Mouse (Mus musculus) small intestine, adult 2 months (tissue): Measurements from ENCODE around the gene Cep41. TPM values are rescaled to one million over a fixed set of nuclear protein-coding genes. Genes with fewer than 3 reads are reported as not detected.

ENCODE experiments used
- H3K27ac ChIP-seq: fragments of 200-500 bp; 2 replicates; pipeline ENCODE4 v1.5.1; 2012; ENCODE audit warnings: low read depth, low read length, control low read depth, inconsistent platforms; ENCODE audit not compliant: insufficient read depth
- H3K27me3 ChIP-seq: fragments of 200-500 bp; 2 replicates; pipeline ENCODE4 v1.6.1; 2012; ENCODE audit warnings: mild to moderate bottlenecking, moderate library complexity, low read length, inconsistent platforms; ENCODE audit not compliant: control insufficient read depth, insufficient read depth
- H3K36me3 ChIP-seq: fragments of 200-500 bp; 2 replicates; pipeline ENCODE4 v1.6.1; 2012; ENCODE audit warnings: mild to moderate bottlenecking, low read length, control low read depth, inconsistent platforms; ENCODE audit not compliant: control insufficient read depth, insufficient read depth
- H3K4me1 ChIP-seq: fragments of 200-500 bp; 2 replicates; pipeline ENCODE4 v1.6.1; 2012; ENCODE audit warnings: low read length, inconsistent platforms, mixed read lengths; ENCODE audit not compliant: control insufficient read depth, insufficient read depth, insufficient read length
- H3K4me3 ChIP-seq: fragments of 200-500 bp; 2 replicates; pipeline ENCODE4 v1.5.1; 2012; ENCODE audit warnings: low read depth, mild to moderate bottlenecking, control low read depth, inconsistent platforms, low read length, moderate library complexity
- CTCF ChIP-seq: fragments of 200-500 bp; IDR thresholded peaks from 2 replicates; pipeline ENCODE4 v1.5.1; 2012; ENCODE audit warnings: low read depth, mild to moderate bottlenecking, control low read depth, inconsistent platforms, low read length, moderate library complexity, mixed read lengths; ENCODE audit not compliant: insufficient replicate concordance, insufficient read length; ENCODE audit errors: extremely low read depth
- POLR2A ChIP-seq: fragments of 200-500 bp; IDR thresholded peaks from 2 replicates; pipeline ENCODE4 v1.6.1; 2012; ENCODE audit warnings: low read depth, mild to moderate bottlenecking, control low read depth, inconsistent platforms, low read length, moderate library complexity
- WGBS: fragments of 180-500 bp; shearing (Covaris S2); methylation state at CpG from one replicate; pipeline ENCODE4 v1.1.7; 2018; 5-methylcytosine and 5-hydroxymethylcytosine counted together
- polyA plus RNA-seq: library from polyadenylated mRNA; depleted of rRNA; stranded (reverse); fragments of >200 nt; gene quantifications from 2 replicates; pipeline ENCODE4 v1.2.3, GENCODE M21; 2012; rRNA removed

The Cep41 gene
- polyA plus RNA-seq, 1 experiment = 0.99 TPM

DNA sequence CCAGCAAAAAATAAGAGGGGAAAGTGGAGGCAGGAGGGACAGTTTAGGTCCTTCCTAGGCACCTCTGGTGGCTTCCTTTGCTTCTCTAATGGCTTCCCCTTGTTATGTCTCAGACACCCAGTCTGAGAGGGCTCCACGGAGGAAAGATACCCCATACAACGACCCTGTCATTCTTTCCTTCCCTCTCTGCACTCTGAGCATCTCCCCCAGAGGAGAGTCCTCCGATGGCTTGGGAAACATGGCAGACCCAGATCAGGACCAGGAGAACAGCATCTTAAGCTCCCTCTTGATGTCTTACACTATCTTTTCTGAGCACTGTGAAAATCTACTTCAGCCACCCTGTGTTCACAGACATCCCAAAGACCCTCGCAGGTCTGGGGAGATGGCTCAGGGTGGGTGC, 77.8 kb downstream of the Cep41 start:
- Histone ChIP-seq H3K27ac (no peak overlapping the region), H3K36me3 (no peaks in the 10 kb centered on the region), H3K4me3 (no peak overlapping the region), H3K27me3 (peaks cover 6% of the 10 kb centered on the region), H3K4me1 (no peaks in the 10 kb centered on the region)
- TF ChIP-seq CTCF (no peak), POLR2A (no peak)
- 61% methylated on average over 4 of the region's 4 CpGs for WGBS

DNA sequence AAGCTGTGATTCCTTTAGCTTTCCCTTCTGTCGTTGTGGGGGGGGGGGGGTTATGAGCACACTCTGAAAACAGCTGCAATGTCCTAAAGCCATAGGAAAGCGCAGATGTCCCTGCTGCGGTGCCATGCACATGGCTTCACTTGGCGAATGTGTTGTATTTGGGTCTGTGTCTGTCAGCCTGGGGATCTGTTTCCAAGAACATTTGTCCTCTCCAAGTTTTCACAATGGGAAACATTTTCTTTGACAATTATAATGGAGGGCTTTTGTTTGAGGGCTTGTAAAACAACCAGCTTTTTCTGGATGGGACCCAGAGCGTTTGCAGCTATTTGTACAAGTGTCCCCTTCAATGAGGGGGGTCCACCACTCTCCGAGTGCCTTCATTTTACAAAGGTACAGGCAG, 79.3 kb downstream of the Cep41 start:
- H3K4me1 ChIP-seq = no peaks in the 10 kb centered on the region
- no peaks in the 10 kb centered on the region for H3K36me3 ChIP-seq
- no peak overlapping the region for H3K27ac ChIP-seq
- H3K27me3 ChIP-seq = peaks cover 6% of the 10 kb centered on the region
- no peak overlapping the region for H3K4me3 ChIP-seq
- 87% methylated on average over 6 of the region's 6 CpGs for WGBS
- TF ChIP-seq POLR2A (no peak), CTCF (no peak)

DNA sequence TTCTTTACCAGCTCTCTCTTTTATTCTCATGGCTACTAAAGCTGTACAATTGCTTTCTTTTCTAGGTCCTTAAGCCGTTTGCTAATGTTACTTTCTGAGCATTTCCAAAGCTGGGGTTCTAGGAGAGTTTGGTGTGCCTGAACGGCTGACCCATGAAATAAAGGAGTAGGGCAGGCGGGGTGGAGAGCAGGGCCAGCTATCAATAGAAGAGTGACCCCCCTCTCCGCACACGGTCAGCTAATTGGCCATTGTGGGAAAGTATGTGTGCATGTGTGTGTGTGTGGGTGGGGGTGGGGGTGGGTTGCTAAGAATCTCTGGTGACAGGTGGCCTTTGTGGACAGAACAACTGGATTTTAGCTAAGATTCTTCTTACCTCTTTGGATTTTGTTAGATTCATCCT, 82.3 kb downstream of the Cep41 start:
- no peak overlapping the region for H3K27ac ChIP-seq
- no peak overlapping the region for H3K4me3 ChIP-seq
- 77% methylated on average over 5 of the region's 5 CpGs for WGBS
- no peaks in the 10 kb centered on the region for H3K4me1 ChIP-seq
- no peaks in the 10 kb centered on the region for H3K36me3 ChIP-seq
- TF ChIP-seq POLR2A (no peak), CTCF (no peak)
- no peaks in the 10 kb centered on the region for H3K27me3 ChIP-seq

DNA sequence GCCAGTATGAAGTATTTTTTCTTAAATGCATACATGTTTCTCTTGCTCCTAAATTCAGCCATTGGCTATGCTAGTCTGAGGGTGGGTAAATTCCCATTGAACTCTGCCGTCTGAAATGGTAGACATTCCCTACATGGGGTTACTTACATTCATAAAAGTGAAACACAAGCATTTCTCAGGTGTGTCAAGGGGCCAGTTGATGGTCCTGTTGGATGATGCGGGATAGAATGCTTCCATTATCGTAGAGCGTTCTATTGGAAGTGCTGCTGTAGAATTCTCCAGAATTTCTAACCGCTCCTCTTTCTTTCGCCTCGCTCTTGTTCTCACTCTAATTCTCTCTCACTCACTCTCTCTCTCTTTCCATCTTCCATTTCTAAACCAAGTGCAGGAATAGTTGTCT, 82.8 kb downstream of the Cep41 start, which contains the start of gene Cpa5:
Gene Cpa5 (plus strand): TSS at position 301 of the 400 bp plus-strand sequence.
- Histone ChIP-seq H3K36me3 (no peaks in the 10 kb centered on the region), H3K4me1 (no peaks in the 10 kb centered on the region), H3K27ac (no peak within 1 kb of the TSS), H3K4me3 (no peak within 1 kb of the TSS), H3K27me3 (no peaks in the 10 kb centered on the region)
- TF ChIP-seq POLR2A (no peak), CTCF (no peak)
- 95% methylated on average over 7 of the region's 7 CpGs for WGBS

DNA sequence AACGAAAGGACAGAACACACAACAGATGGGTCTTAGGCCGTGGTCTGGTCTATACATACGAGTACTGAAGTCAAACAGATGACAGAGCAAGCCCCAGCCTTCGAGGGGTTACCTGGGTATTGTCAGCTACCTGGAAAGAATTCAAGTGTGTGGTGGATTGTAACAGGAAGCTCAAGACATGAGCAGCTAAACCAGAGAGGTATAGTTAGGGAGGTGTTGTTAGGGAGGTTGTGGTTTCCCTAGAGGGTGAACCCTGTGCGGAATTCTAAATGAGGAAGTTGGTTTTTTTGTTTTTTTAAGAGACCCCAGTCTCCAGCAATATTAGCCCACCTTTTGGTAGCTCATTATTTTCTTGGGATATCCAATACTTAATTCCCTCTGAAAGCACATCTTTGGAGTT, 87.9 kb downstream of the Cep41 start:
- H3K27me3 ChIP-seq = no peaks in the 10 kb centered on the region
- no peak overlapping the region for H3K27ac ChIP-seq
- no peaks in the 10 kb centered on the region for H3K4me1 ChIP-seq
- no peak overlapping the region for H3K4me3 ChIP-seq
- no peaks in the 10 kb centered on the region for H3K36me3 ChIP-seq
- WGBS = 72% methylated on average over 5 of the region's 5 CpGs
- TF ChIP-seq POLR2A = no peak
- no peak for TF ChIP-seq CTCF

DNA sequence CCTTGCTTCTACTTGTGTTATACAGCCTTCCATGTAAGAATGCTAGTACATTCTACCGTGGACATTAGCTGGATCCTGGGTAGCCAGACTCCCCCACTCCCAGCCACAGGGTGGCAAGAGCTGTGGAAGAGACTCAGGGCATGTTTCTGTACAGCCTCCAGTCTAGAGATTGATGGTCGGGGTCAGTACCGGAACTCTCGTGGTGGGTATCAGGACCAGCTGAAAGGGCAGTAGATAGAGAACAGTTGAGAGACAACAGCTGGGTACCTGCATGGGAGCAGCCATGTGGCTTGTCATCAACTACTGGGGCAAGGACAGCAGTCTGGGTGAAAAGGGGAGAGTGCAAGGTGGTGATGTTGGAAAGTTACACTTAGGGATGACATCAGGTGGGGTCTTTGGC, 88.4 kb downstream of the Cep41 start:
- no peak for TF ChIP-seq POLR2A
- TF ChIP-seq CTCF = no peak
- H3K27me3 ChIP-seq = no peaks in the 10 kb centered on the region
- H3K36me3 ChIP-seq = no peaks in the 10 kb centered on the region
- H3K4me3 ChIP-seq = no peak overlapping the region
- H3K27ac ChIP-seq = no peak overlapping the region
- no peaks in the 10 kb centered on the region for H3K4me1 ChIP-seq
- WGBS = 88% methylated on average over 4 of the region's 4 CpGs

DNA sequence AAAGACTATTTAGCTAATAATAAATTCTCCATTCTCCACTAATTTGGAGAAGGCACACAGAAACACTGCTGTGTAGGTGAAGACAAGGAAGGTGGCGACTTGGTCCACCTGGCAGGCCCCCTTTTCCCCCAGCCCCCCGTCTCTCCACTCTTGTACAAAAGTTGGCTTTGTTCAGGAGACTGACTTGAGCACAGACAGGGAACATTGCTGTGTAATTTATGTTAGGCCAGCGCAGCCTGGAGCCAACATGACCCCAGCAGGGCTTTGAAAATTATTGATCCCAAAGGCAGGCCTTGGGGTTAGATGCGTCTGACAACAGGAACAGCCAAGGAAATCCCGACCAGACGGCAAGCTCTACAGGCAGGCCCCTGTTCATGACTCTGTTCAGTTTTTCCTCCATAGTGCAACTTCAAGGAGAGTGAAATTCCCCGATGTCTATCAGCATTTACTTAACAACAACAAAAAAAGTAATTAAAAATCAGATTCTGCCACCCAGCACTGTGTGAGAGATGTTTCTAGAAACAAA, 89.1 kb downstream of the Cep41 start:
- Histone ChIP-seq H3K27ac (no peak overlapping the region), H3K36me3 (no peaks in the 10 kb centered on the region), H3K4me1 (no peaks in the 10 kb centered on the region), H3K27me3 (no peaks in the 10 kb centered on the region), H3K4me3 (no peak overlapping the region)
- TF ChIP-seq POLR2A (no peak), CTCF (no peak)
- 70% methylated on average over 7 of the region's 7 CpGs for WGBS

Other genes starting within 250 kb of the Cep41 start
- 7.3 and 11.4 TPM in 2 replicates for gene Tmem209, start 184.0 kb downstream of the Cep41 start, polyA plus RNA-seq
- not detected in 2 replicates for gene Ssmem1, start 183.9 kb downstream of the Cep41 start, polyA plus RNA-seq
- 0.90 and 296 TPM in 2 replicates for gene Cpa2, start 152.2 kb downstream of the Cep41 start, polyA plus RNA-seq
- gene Cpa4, start 125.4 kb downstream of the Cep41 start, polyA plus RNA-seq = not detected in 2 replicates
- gene Cpa5, start 82.7 kb downstream of the Cep41 start, polyA plus RNA-seq = not detected in 2 replicates
- gene Cpa1, start 54.5 kb downstream of the Cep41 start, polyA plus RNA-seq = 10.6 and 5,018 TPM in 2 replicates
- gene Mest, start 29.8 kb upstream of the Cep41 start, polyA plus RNA-seq = 15.1 and 38.1 TPM in 2 replicates
- 1.4 and 3.1 TPM in 2 replicates for gene Copg2, start 203.0 kb upstream of the Cep41 start, polyA plus RNA-seq
- gene Tsga13, start 221.8 kb upstream of the Cep41 start, polyA plus RNA-seq = not detected in 2 replicates